Mouse (Mus musculus) brain, embryonic 14.5 days (tissue): ENCODE results near the gene Gtf2e1.
A peak's percentile ranks its signal among the peaks of the same experiment; 100 is the strongest.

ENCODE experiments used
- CTCF ChIP-seq: fragments of 200-500 bp; IDR thresholded peaks from 2 replicates; pipeline ENCODE4 v1.5.1; 2012; ENCODE audit warnings: inconsistent platforms, mild to moderate bottlenecking, moderate library complexity, borderline replicate concordance; ENCODE audit not compliant: insufficient read depth, insufficient read length; ENCODE audit errors: extremely low read depth
- POLR2A ChIP-seq: fragments of 200-500 bp; IDR thresholded peaks from 2 replicates; pipeline ENCODE4 v1.6.1; 2012; ENCODE audit warnings: mild to moderate bottlenecking, inconsistent platforms, borderline replicate concordance; ENCODE audit not compliant: poor library complexity, insufficient read depth, insufficient read length, severe bottlenecking; ENCODE audit errors: extremely low read depth

GRCm38 (mm10) chr16:37584218-37585035, 44.8 kb upstream of the Gtf2e1 start:
- TF ChIP-seq CTCF (no peak), POLR2A (0 out of 2 replicates have a peak, but pooled peaks have one; percentile 4)
